Mouse (Mus musculus) liver, postnatal 0 days (tissue): ENCODE measurements around the gene Sept11. TPM values are rescaled to one million over a fixed set of nuclear protein-coding genes. Genes with fewer than 3 reads are reported as not detected.

Experiments
- ATAC-seq: fragments of 200-750 bp; cut with Nextera tagmentation; 2 replicates; pipeline ENCODE4 v1.8.0; 2017; ENCODE audit warnings: mild to moderate bottlenecking, moderate library complexity
- DNase-seq: peaks from one replicate; pipeline ENCODE4 v3.0.0-alpha.2; 2016
- H3K27ac ChIP-seq: fragments of 300-500 bp; sonication (generic); 2 replicates; pipeline ENCODE4 v1.5.1; 2014; ENCODE audit warnings: antibody characterized with exemption, moderate library complexity, mild to moderate bottlenecking, low read depth
- H3K27me3 ChIP-seq: fragments of 300-500 bp; sonication (generic); 2 replicates; pipeline ENCODE4 v1.6.1; 2014; ENCODE audit warnings: low read length, control low read depth, mixed read lengths; ENCODE audit not compliant: insufficient read depth
- H3K36me3 ChIP-seq: fragments of 300-500 bp; sonication (generic); replicated peaks from 2 replicates; pipeline ENCODE4 v1.6.1; 2014; ENCODE audit warnings: mild to moderate bottlenecking, control low read depth, low read length, moderate library complexity, mixed read lengths; ENCODE audit not compliant: insufficient read depth
- H3K4me1 ChIP-seq: fragments of 300-500 bp; sonication (generic); 2 replicates; pipeline ENCODE4 v1.6.1; 2014; ENCODE audit warnings: antibody characterized with exemption, mild to moderate bottlenecking, control low read depth; ENCODE audit not compliant: insufficient read depth
- H3K4me2 ChIP-seq: fragments of 300-500 bp; sonication (generic); 2 replicates; pipeline ENCODE4 v1.6.1; 2014; ENCODE audit warnings: low read depth, mild to moderate bottlenecking, low read length, moderate library complexity, mixed read lengths
- H3K4me3 ChIP-seq: fragments of 300-500 bp; sonication (generic); 2 replicates; pipeline ENCODE4 v1.5.1; 2014; ENCODE audit warnings: low read depth, low read length
- H3K9ac ChIP-seq: fragments of 300-500 bp; sonication (generic); replicated peaks from 2 replicates; pipeline ENCODE4 v1.6.1; 2014; ENCODE audit warnings: mild to moderate bottlenecking, moderate library complexity
- H3K9me3 ChIP-seq: fragments of 300-500 bp; sonication (generic); 2 replicates; pipeline ENCODE4 v1.6.1; 2016; ENCODE audit warnings: mild to moderate bottlenecking, control low read depth, low read length, mixed read lengths
- CTCF ChIP-seq: sonication (generic); IDR thresholded peaks from 2 replicates; pipeline ENCODE4 v1.5.1; 2016; ENCODE audit warnings: antibody characterized with exemption, low read depth
- EP300 ChIP-seq: IDR thresholded peaks from 2 replicates; pipeline ENCODE4 v1.6.1; 2016; ENCODE audit warnings: antibody characterized with exemption, low read depth, mild to moderate bottlenecking
- WGBS: fragments of 180-500 bp; shearing (Covaris S2); extraction: QIAGEN DNeasy Blood & Tissue Kit; methylation state at CpG from one replicate; pipeline ENCODE4 v1.1.7; 2014; ENCODE audit not compliant: insufficient replicate concordance; 5-methylcytosine and 5-hydroxymethylcytosine counted together
- polyA plus RNA-seq: library from polyadenylated mRNA; unstranded; fragments of >200 nt; fragmentation: Nextera tagmentation; extraction: Ambion mirVana; gene quantifications from 2 replicates; pipeline ENCODE4 v1.2.1, GENCODE M21; 2015

Gene Sept11
- 12.1 and 12.2 TPM in 2 replicates for polyA plus RNA-seq

- Histone ChIP-seq H3K27me3 (no peaks in the 10 kb centered on the region), H3K4me2 (peak within 1 kb of the TSS; percentile 83), H3K27ac (peak within 1 kb of the TSS; percentile 80), H3K9ac (peak within 1 kb of the TSS; percentile 76), H3K4me3 (peak within 1 kb of the TSS; percentile 79), H3K9me3 (no peaks in the 10 kb centered on the region), H3K36me3 (no peaks in the 10 kb centered on the region), H3K4me1 (peaks cover 30% of the 10 kb centered on the region)
- peak; percentile 90 for DNase-seq
- ATAC-seq, result peak; percentile 91
- WGBS, result 3% methylated on average over 63 of the region's 63 CpGs
- TF ChIP-seq EP300 (no peak; the same call in 1 of the 2 replicates), CTCF (no peak)
Measured at GRCm38 (mm10) chr5:93092857-93093622, at the start of gene Sept11. Gene Sept11, plus strand, starts transcription at chr5:93093437.

GRCm38 (mm10) chr5:93043688-93044583 lies 49.3 kb upstream of the Sept11 start:
- Histone ChIP-seq H3K4me3 (peak overlapping the region; percentile 54), H3K9me3 (no peaks in the 10 kb centered on the region), H3K9ac (peak overlapping the region; percentile 63), H3K4me2 (peak overlapping the region; percentile 67), H3K36me3 (no peaks in the 10 kb centered on the region), H3K4me1 (peaks cover 20% of the 10 kb centered on the region; the same call in 1 of the 2 replicates), H3K27ac (peak overlapping the region; percentile 84; the same call in 1 of the 2 replicates), H3K27me3 (peaks cover 30% of the 10 kb centered on the region)
- DNase-seq (peak; percentile 38), ATAC-seq (no peak)
- WGBS, result 4% methylated on average over 52 of the region's 69 CpGs
- TF ChIP-seq EP300 (no peak), CTCF (no peak)

- H3K9me3 ChIP-seq, result no peaks in the 10 kb centered on the region
- WGBS, result 3% methylated on average over 66 of the region's 68 CpGs
- peak; percentile 95 for ATAC-seq
- H3K36me3 ChIP-seq, result no peaks in the 10 kb centered on the region
- 0 out of 2 replicates have a peak, but pooled peaks have one; percentile 5 for TF ChIP-seq CTCF
- peak; percentile 47; the same call in 1 of the 2 replicates for TF ChIP-seq EP300
- DNase-seq, result peak; percentile 82
- peak within 1 kb of the TSS; percentile 63 for H3K9ac ChIP-seq
- H3K4me2 ChIP-seq, result peak within 1 kb of the TSS; percentile 67
- peaks cover 17% of the 10 kb centered on the region; the same call in 1 of the 2 replicates for H3K4me1 ChIP-seq
- peak within 1 kb of the TSS; percentile 54 for H3K4me3 ChIP-seq
- H3K27me3 ChIP-seq, result peaks cover 30% of the 10 kb centered on the region
- H3K27ac ChIP-seq, result peak within 1 kb of the TSS; percentile 84
Measured at GRCm38 (mm10) chr5:93044584-93045370, 48.5 kb upstream of the Sept11 start, which contains the start of gene Sowahb. Gene Sowahb, minus strand, starts transcription at chr5:93045022.

- Histone ChIP-seq H3K36me3 (no peaks in the 10 kb centered on the region), H3K4me3 (peak overlapping the region; percentile 54), H3K4me1 (peaks cover 15% of the 10 kb centered on the region; the same call in 1 of the 2 replicates), H3K9me3 (no peaks in the 10 kb centered on the region), H3K27ac (peak overlapping the region; percentile 84), H3K9ac (peak overlapping the region; percentile 51), H3K27me3 (peaks cover 30% of the 10 kb centered on the region), H3K4me2 (peak overlapping the region; percentile 67)
- ATAC-seq, result peak; percentile 66
- no peak for DNase-seq
- TF ChIP-seq CTCF, result 0 out of 2 replicates have a peak, but pooled peaks have one; percentile 0
- no peak for TF ChIP-seq EP300
- WGBS, result 2% methylated on average over 19 of the region's 19 CpGs
Measured at GRCm38 (mm10) chr5:93045371-93045714, 47.9 kb upstream of the Sept11 start.

GRCm38 (mm10) chr5:93046306-93046845 lies 46.9 kb upstream of the Sept11 start:
- no peak overlapping the region for H3K27ac ChIP-seq
- DNase-seq (no peak), ATAC-seq (no peak)
- H3K4me2 ChIP-seq, result peak overlapping the region; percentile 67
- 32% methylated on average over 5 of the region's 5 CpGs for WGBS
- H3K27me3 ChIP-seq, result peaks cover 30% of the 10 kb centered on the region
- no peak overlapping the region for H3K9ac ChIP-seq
- TF ChIP-seq EP300, result no peak
- no peak for TF ChIP-seq CTCF
- no peaks in the 10 kb centered on the region for H3K36me3 ChIP-seq
- H3K9me3 ChIP-seq, result no peaks in the 10 kb centered on the region
- no peak overlapping the region for H3K4me3 ChIP-seq
- peaks cover 15% of the 10 kb centered on the region; the same call in 1 of the 2 replicates for H3K4me1 ChIP-seq
